Mouse (Mus musculus): Measurements from ENCODE around the gene Stra6. TPM values are rescaled to one million over a fixed set of nuclear protein-coding genes. Genes with fewer than 3 reads are reported as not detected.

Stra6 gene
- not detected in 3 replicates for total RNA-seq (2017)

DNA sequence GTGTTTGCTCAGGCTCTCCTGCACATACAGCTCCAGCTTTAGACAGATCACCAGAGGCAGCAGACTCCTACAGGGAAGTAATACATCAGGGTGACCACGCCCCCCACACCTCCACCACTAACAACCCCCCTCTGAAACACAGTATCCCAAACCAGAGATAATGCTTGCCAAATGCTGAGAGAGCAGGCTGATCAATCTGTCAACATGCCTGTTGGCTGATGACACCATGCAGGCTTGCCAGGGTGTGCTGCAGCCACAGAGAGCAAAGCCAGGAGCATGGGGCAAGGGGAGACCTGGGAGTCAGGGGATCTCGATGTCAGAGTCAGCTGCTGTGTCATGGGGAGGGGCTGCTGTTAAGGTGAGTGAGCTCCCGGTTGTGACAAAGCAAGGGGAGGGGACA lies at the start of gene Stra6:
Gene Stra6, plus strand, starts transcription at position 258 of the 400 bp plus-strand sequence.
- ATAC-seq (replicated peaks; ENCODE audit: insufficient number of reproducible peaks, low FRiP score, low TSS enrichment, poor library complexity, severe bottlenecking): no peak

- peak; percentile 38 for ATAC-seq (replicated peaks; ENCODE audit: insufficient number of reproducible peaks, low FRiP score, low TSS enrichment, poor library complexity, severe bottlenecking)
Measured at GRCm38 (mm10) chr9:58014393-58015160, 49.0 kb upstream of the Stra6 start.

GRCm38 (mm10) chr9:58015856-58016255 lies 47.7 kb upstream of the Stra6 start:
- ATAC-seq (replicated peaks; ENCODE audit: insufficient number of reproducible peaks, low FRiP score, low TSS enrichment, poor library complexity, severe bottlenecking): no peak

- ATAC-seq (replicated peaks; ENCODE audit: insufficient number of reproducible peaks, low FRiP score, low TSS enrichment, poor library complexity, severe bottlenecking): no peak
Measured at GRCm38 (mm10) chr9:58016962-58017361, 46.6 kb upstream of the Stra6 start.

DNA sequence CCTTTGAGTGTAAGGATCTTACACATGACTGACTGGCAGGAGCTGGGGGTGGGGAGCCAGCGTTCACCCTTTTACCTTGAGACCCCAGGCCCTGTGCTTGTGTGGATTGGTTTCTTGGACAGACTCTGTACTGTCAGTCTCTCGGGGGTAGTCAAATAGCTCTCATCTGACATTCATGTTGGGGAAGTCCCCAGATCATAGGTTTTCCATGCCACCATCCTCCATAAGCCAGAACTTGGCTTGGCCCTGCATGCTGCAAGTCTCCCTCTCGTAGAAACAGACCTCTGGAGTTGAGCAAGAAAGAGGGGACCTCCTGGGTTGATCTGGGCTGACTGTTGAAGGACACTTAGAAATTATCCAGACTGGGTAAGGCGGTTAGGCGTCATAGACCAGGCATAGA lies 45.2 kb upstream of the Stra6 start:
- ATAC-seq (replicated peaks; ENCODE audit: insufficient number of reproducible peaks, low FRiP score, low TSS enrichment, poor library complexity, severe bottlenecking): no peak

DNA sequence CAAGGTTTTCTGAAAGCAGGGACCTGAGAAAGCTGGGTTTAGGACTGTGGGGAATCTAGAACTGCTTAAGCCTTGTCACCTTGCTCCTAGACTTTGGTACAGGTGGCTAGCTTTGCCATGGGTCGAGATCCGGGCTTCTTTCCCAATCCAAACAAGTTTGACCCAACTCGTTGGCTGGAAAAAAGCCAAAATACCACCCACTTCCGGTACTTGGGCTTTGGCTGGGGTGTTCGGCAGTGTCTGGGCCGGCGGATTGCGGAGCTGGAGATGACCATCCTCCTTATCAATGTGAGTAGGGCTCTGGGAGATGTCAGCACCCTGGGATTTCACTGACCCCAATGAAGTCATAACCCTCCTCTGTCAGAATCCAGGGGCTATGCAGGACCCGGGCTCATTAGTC lies 37.6 kb upstream of the Stra6 start:
- no peak for ATAC-seq (replicated peaks; ENCODE audit: insufficient number of reproducible peaks, low FRiP score, low TSS enrichment, poor library complexity, severe bottlenecking)

DNA sequence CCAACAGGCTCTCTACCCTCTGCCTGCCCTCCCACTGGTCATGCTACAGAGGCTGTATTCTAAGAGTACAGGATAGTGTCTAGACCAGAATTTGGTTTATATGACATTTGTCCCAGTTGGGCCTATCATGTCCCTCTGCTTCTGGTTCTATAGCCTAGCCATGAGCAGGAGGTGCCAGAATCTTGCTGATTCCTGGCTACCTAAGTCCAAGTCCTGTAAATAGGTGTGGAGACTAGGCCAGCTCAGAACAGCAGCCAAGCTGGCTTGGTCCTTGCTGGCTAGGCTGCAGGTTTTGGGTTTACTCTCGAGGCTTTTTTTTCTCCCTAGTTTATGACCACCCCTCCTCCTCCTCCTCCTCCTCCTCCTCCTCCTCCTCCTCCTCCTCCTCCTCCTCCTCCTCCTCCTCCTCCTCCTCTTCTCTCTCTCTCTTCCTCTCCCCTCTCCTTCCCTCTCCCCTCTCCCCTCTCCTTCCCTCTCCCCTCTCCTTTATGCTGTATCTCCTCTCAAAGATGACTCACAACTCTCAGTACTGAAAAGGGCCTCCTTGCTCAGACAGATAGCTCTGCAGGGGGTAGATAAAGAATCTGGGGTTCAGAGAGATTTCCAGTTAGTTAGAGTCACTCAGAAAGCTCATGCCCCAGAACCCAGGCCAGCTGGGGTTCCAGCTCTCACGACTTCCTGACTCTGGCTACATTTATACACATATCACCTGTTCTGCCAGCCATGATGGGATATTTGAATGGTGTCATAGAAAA lies 36.0 kb upstream of the Stra6 start:
- no peak for ATAC-seq (replicated peaks; ENCODE audit: insufficient number of reproducible peaks, low FRiP score, low TSS enrichment, poor library complexity, severe bottlenecking)

- no peak for ATAC-seq (replicated peaks; ENCODE audit: insufficient number of reproducible peaks, low FRiP score, low TSS enrichment, poor library complexity, severe bottlenecking)
Measured at GRCm38 (mm10) chr9:58028841-58029240, 34.7 kb upstream of the Stra6 start.

- ATAC-seq (replicated peaks; ENCODE audit: insufficient number of reproducible peaks, low FRiP score, low TSS enrichment, poor library complexity, severe bottlenecking): no peak
Measured at GRCm38 (mm10) chr9:58029635-58030034, 34.0 kb upstream of the Stra6 start.

GRCm38 (mm10) chr9:58031895-58032294 lies 31.7 kb upstream of the Stra6 start:
- no peak for ATAC-seq (replicated peaks; ENCODE audit: insufficient number of reproducible peaks, low FRiP score, low TSS enrichment, poor library complexity, severe bottlenecking)

GRCm38 (mm10) chr9:58035519-58035918 lies 28.1 kb upstream of the Stra6 start:
- no peak for ATAC-seq (replicated peaks; ENCODE audit: insufficient number of reproducible peaks, low FRiP score, low TSS enrichment, poor library complexity, severe bottlenecking)

DNA sequence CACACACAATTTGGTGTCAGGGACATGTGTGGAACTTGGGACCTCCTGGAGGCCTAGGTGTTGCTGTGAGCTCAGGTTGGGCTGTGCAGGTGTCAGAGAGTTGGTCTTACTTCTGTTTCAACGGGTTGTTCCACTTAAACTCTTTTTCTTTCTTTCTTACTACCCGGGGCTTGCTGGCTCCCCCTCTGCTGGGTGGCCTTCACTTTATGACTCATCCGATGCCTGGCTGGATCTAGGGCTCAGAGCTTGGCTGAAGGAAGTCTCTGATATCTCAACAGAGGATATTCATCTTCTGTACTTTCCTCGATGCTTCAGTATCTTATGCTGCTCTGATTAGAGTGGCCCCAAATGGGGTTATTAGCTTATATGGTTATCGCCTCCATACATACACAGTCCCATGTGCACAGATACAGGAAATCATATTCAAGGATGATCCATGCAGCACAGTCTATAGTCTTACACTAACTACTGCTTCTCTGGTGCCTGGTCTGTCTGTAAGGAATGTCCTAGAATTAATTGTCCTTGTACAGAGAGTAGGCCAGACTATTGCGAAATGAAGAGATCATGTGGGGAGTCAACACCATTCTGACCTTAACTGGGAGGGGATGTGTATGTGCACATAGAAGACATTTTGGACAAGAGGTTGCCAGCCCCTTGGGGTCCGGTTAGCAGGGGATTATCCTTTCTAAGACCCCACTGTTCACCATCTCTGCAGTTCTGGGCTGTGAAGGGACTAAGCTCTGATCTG lies 27.5 kb upstream of the Stra6 start:
- ATAC-seq (replicated peaks; ENCODE audit: insufficient number of reproducible peaks, low FRiP score, low TSS enrichment, poor library complexity, severe bottlenecking): no peak

GRCm38 (mm10) chr9:58036961-58037360 lies 26.6 kb upstream of the Stra6 start:
- ATAC-seq (replicated peaks; ENCODE audit: insufficient number of reproducible peaks, low FRiP score, low TSS enrichment, poor library complexity, severe bottlenecking): no peak

DNA sequence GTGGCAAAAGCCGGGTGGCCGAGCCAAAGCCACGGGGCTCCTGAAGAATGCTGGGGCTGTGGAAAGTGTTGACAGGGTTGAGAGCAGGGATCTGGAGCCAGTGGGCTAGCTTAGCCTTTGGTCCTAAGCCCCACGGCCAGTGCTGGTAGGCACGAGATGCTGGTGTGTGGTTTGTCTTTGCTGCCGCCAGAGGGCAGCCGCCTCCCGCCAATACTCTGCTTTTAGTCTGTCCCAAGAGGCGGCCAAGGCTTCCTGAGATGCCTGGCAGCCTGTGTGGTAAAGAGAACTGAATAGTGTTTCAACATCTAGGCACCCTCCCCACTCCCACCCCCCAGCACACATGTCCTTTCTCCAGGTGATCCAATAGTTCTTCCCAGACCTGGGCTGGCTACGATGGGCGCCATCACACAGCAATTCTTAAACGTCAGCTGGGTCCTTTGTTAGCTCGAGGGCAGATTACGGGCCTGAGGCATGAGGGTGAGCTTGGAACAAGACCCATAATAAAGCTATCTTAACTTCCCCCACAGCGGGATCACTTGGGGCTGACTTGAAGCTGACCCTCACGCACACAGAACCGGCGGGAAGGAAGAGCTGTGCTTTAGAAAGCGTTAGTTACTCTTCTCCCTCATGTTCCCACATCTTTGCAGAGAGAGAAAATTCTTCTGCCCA lies 25.0 kb upstream of the Stra6 start:
- ATAC-seq (replicated peaks; ENCODE audit: insufficient number of reproducible peaks, low FRiP score, low TSS enrichment, poor library complexity, severe bottlenecking): 0 out of 2 replicates have a peak, but pooled peaks have one; percentile 36

DNA sequence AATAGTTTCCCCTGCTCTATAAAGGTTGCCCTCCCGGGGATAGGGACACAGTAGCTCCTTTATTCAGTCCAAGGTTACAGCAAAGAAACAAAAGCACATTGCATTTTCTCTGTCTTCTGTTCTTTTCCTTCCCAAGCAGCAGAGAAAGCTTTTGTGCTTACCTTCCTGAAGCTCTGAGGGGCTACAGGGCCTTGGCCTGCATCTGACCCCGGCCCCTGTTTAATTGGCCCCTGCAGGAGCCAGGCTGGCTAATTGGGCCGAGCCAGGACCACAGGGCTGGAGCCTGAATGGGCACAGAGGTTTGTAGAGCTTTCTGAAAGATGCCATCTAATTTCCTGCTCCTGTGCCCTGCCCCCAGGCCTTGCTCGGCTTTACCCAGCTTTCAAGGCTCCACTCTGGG lies 22.6 kb upstream of the Stra6 start:
- no peak for ATAC-seq (replicated peaks; ENCODE audit: insufficient number of reproducible peaks, low FRiP score, low TSS enrichment, poor library complexity, severe bottlenecking)

- ATAC-seq (replicated peaks; ENCODE audit: insufficient number of reproducible peaks, low FRiP score, low TSS enrichment, poor library complexity, severe bottlenecking): no peak
Measured at GRCm38 (mm10) chr9:58042391-58042790, 21.2 kb upstream of the Stra6 start.

DNA sequence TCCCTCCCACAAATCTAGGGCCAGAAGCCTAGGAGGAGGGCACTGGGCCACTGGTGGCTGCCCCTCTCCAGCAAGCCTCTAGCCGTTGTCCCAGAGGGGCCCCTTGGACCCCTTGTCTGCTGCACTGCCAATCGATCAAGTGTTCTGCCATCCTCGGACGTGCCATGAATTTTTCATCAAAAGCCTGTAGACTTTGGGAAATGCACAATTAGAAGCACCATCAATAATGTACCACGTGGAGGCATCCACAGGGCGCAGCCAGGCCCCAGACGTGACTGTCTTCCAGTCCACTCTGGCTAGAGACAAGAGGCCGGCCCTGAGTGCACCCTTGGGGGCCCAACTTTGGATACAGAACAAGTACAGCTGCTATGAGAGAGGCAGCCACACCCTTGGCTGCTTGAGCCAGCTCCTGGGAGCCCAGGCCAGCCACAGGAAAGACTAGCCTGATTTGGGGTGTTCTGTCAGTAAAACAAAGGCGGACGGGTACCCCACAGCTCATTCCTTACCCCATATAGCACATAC lies 20.0 kb upstream of the Stra6 start:
- no peak for ATAC-seq (replicated peaks; ENCODE audit: insufficient number of reproducible peaks, low FRiP score, low TSS enrichment, poor library complexity, severe bottlenecking)

DNA sequence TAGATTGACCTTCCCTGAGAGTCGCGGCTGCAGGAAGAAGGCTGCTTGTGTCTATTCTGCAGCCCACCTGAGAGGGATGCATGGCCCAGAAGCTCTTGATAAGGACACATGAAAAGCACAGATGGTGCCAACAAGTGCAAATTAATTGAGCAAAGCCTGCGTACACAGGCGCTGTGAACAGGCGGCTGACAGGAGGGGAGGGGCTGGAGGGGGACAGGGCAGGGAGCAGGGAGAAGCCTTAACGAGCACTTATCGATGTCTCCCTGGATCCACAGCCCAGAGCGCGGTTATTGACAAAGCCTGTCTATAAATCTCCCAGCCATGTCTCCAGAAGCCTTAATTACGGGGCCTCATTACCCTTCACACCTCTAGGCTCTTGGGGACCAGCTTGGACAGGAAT lies 18.8 kb upstream of the Stra6 start:
- no peak for ATAC-seq (replicated peaks; ENCODE audit: insufficient number of reproducible peaks, low FRiP score, low TSS enrichment, poor library complexity, severe bottlenecking)

GRCm38 (mm10) chr9:58045646-58046045 lies 17.9 kb upstream of the Stra6 start:
- ATAC-seq (replicated peaks; ENCODE audit: insufficient number of reproducible peaks, low FRiP score, low TSS enrichment, poor library complexity, severe bottlenecking): no peak
